Mouse (Mus musculus): ENCODE data around the gene R3hdm4.

R3hdm4 gene

DNA sequence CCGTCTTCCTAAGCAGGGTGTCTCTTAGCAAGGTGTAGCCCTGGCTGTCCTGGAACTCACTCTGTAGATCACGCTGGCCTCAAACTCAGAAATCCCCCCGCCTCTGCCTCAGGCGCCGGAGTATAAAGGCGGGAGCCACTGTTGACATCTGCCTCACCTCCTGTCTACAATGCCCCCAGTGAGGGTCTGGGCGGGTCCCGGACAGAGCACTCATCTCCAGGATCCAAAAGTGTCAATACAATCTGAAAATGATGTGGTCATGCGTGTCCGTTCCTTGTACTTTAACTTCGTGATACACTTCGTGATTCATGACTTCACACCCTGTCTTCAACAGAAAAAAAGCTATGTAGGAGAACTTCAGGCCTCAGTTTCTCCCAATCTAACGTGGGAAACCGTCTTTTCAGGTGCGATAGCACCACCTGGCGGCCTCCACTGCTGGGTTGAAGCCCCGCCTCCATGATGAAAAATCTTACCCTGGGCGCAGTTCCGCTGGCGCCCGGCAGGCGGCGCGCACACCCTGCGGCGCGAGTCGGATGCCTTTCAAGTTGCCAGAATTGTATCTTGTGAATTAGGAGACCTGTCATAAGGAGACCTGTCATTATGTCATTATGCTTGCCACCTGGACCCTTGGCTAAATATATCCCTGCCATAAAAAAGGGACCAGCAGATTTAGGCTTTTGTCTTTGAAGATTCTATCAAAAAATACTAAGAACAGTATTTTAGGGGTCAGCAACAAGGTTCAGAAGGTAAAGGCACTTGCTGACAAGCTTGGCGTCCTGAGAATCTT, 4.2 kb upstream of the R3hdm4 start:
- DNase-seq (ENCODE audit: low read depth, low spot score) = peak; percentile 92

DNA sequence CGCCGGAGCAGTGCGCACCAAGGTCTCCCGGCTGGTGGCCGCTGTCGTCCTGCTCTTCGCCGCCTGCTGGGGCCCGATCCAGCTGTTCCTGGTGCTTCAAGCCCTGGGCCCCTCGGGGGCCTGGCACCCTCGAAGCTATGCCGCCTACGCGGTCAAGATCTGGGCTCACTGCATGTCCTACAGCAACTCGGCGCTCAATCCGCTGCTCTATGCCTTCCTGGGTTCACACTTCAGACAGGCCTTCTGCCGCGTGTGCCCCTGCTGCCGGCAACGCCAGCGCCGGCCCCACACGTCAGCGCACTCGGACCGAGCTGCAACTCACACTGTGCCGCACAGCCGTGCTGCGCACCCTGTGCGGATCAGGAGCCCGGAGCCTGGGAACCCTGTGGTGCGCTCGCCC, 564 bp upstream of the R3hdm4 start:
- DNase-seq (ENCODE audit: low read depth, low spot score) = peak; percentile 72

DNA sequence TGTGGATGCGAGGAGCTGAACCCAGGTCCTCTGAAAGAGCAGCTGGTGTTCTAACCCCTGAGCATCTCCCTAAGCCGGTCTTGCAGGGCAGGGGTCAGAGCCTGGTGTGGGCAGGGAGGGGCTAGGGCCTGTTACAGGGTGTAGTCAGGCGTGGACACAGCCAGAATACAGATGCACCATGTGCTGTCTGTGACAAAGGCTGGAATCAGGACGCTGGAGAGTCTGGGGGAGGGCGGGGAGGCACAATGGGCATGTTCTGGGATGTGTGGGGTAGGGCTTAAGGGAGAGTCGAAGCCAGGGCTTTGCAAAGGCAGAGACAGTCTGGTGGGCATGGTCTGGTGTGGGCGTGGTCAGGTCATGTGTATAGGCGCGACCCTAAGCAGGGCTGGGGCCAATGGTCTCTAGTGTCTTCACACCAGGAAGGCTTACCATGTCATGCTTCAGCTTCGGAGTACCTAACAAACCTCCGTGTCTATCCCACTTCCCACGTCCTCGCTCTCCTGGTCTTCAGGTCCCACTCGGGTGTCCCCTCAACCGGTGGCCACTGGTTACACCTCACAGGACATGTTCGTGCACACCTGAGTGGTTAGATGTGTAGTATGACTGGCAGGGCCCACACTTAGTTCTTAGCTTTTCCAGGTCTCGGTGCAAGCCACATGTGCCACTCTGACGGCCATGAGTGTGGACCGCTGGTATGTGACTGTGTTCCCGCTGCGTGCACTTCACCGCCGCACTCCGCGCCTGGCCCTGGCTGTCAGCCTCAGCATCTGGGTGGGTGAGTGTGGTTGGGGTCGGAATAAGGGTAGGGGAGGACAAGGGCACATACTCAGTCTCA, 735 bp downstream of the R3hdm4 start:
- peak; percentile 41 for DNase-seq (ENCODE audit: low read depth, low spot score)

GRCm38 (mm10) chr10:79919251-79919849, 1.7 kb downstream of the R3hdm4 start:
- no peak for DNase-seq (ENCODE audit: low read depth, low spot score)

GRCm38 (mm10) chr10:79918231-79919078, 2.6 kb downstream of the R3hdm4 start:
- DNase-seq (ENCODE audit: low read depth, low spot score) = peak; percentile 28

GRCm38 (mm10) chr10:79917532-79918100, 3.4 kb downstream of the R3hdm4 start:
- no peak for DNase-seq (ENCODE audit: low read depth, low spot score)

- peak; percentile 75 for DNase-seq (ENCODE audit: low read depth, low spot score)
Measured at GRCm38 (mm10) chr10:79916808-79917531, 4.0 kb downstream of the R3hdm4 start, which contains the start of gene Kiss1r. TSS of gene Kiss1r (plus strand) at chr10:79916971.

GRCm38 (mm10) chr10:79916081-79916480, 4.9 kb downstream of the R3hdm4 start:
- no peak for DNase-seq (ENCODE audit: low read depth, low spot score)

DNA sequence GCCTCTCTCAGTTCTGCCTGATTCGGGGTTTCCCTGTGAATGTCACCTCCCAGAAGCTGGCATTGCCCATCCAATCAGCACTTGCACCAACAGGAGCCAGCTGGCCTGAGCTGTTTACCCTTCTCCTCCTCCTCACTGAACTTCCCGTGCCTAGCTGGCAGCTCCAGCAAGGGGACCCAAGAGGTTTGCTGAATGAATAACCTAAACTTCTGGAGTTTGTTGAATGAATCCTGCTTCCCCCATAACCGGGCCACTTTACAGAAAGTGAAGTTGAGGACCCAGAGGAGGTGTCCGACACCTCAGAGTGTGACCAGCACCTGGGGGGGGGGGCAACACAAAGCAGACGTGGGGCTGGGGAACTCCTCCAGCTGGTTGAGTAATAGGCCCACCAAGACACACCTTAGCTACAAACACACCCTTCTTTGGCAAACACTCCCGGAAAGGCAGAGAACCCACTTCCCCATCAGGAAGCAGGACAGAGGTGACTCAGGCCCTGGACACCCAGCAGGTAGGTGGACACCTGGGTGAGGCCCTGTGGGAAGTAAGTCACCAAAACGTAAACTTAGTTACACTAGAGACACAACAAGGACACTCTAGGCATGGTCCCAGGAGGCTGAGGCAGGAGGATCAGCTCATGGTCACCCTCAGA, 5.9 kb downstream of the R3hdm4 start:
- no peak for DNase-seq (ENCODE audit: low read depth, low spot score)

- DNase-seq (ENCODE audit: low read depth, low spot score) = no peak
Measured at GRCm38 (mm10) chr10:79914131-79914947, 6.7 kb downstream of the R3hdm4 start.

GRCm38 (mm10) chr10:79912412-79912811, 8.6 kb downstream of the R3hdm4 start:
- peak; percentile 59 for DNase-seq (ENCODE audit: low read depth, low spot score)

GRCm38 (mm10) chr10:79910556-79910955, 10.5 kb downstream of the R3hdm4 start, which contains the start of gene Gm26602:
TSS of gene Gm26602 (plus strand) at chr10:79910856.
- no peak for DNase-seq (ENCODE audit: low read depth, low spot score)

GRCm38 (mm10) chr10:79909092-79909922, 11.7 kb downstream of the R3hdm4 start:
- peak; percentile 56 for DNase-seq (ENCODE audit: low read depth, low spot score)

- DNase-seq (ENCODE audit: low read depth, low spot score) = peak; percentile 98
Measured at GRCm38 (mm10) chr10:79908167-79909091, 12.6 kb downstream of the R3hdm4 start, which contains the start of gene Med16. TSS of gene Med16 (minus strand) at chr10:79908923.

DNA sequence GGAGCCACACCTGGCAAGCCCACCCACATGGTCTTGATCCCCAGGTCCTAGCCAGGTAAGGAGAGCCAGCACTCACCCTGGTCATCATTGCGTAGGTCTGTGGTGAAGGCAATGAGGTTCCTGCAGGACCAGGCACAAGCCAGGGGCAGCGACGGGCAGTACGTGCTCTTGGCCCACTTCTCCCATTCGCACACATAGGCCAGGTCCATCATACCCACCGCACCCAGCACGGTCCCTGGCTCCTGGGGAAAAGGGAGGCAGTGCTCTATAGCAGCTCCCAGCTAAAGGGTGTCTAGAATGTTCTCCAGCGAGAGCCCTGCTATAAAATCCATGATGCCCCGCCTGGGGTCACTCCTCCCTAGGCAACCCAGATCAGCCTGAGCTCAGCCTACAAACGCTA, 13.6 kb downstream of the R3hdm4 start:
- no peak for DNase-seq (ENCODE audit: low read depth, low spot score)

- no peak for DNase-seq (ENCODE audit: low read depth, low spot score)
Measured at GRCm38 (mm10) chr10:79906712-79907111, 14.3 kb downstream of the R3hdm4 start.

DNA sequence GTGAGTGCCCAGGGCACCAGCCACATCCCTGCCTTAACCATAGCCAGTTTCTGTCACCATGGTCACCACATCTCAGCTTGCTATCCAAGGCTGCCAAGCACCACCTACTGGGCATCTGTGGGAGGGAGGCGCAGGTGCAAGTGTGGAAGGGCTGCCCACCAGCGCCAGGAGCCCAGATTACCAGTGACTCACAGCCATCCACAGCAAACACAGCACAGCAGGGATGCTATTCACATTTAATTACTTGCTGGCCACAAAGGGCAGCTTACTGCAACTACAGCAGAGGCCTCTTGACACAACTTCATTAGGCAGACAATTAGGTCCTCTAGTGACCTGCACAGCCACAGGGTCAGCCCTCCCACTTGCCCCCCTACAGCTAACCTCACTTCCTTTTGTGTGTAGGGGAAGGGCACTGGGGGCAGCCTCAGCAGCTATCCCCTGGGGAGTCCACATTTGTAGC, 20.0 kb downstream of the R3hdm4 start:
- no peak for DNase-seq (ENCODE audit: low read depth, low spot score)

All from ZHBTc4 (cell line).